Mouse (Mus musculus): ENCODE measurements at regions not wholly inside any gene's neighbourhood (a gene's known extent, or its start where the extent isn't known, plus 50 kb on each side); places are given as distances from the start of the nearest gene placed in this dataset.

DNA sequence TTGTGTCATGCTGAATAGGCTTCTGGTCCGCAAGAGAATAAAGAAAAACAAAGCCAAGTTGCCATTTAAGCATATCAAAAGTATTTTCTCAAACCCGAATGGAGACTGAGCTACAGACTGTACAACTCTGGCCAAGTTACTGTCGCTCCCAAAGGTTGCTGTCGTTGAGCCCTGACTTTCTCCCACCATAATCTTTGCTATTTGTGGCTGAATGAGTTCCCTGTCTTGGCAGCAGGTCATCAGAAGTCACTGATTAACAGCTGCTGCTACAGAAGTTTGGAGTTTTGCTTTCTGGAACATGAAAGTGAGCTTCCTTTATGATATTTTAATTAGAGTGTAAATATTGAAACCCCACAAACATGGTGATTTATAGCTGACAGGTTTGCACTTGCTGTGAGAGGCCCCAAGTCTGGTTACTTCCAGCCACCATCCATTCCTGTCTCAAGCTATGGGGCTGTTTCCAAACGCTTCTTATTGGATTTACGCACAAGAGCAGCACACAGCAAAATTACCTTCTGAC, 419.2 kb upstream of the Etaa1 start:
- Histone ChIP-seq H3K27ac (no peak overlapping the region), H3K4me3 (no peak overlapping the region), H3K36me3 (no peaks in the 10 kb centered on the region), H3K4me1 (replicated peaks) (0 out of 2 replicates have a peak, but pooled peaks cover 6% of the 10 kb centered on the region), H3K9me3 (replicated peaks) (no peaks in the 10 kb centered on the region), H3K27me3 (no peaks in the 10 kb centered on the region), H3K4me2 (no peak overlapping the region), H3K9ac (no peak overlapping the region)
- WGBS: 64% methylated on average over 6 of the region's 6 CpGs
- ATAC-seq (replicated peaks; ENCODE audit: insufficient number of reproducible peaks, insufficient read depth, low FRiP score, low read depth): no peak

DNA sequence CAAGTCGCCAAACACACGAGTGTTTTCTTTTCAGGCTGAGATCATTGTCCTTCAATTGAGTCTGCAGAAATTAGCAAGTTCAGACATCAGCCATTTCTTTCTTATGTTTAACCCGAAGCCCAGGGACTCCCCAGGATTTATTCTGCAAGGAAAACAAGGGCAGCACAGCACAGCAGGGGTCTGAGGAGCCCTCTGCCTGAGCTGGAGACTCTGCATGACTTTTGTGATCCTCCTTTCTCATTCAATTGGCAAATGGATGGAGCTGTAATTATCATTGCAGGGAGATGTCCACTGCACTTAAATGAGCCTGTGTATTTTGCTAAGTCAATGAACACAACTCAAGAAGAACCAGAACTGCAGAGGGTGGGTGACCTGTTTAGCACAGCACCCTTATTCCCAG, 417.6 kb upstream of the Etaa1 start:
- Histone ChIP-seq H3K4me1 (replicated peaks) (0 out of 2 replicates have a peak, but pooled peaks cover 6% of the 10 kb centered on the region), H3K27me3 (no peaks in the 10 kb centered on the region), H3K27ac (no peak overlapping the region), H3K9ac (no peak overlapping the region), H3K9me3 (replicated peaks) (no peaks in the 10 kb centered on the region), H3K4me2 (no peak overlapping the region), H3K36me3 (no peaks in the 10 kb centered on the region), H3K4me3 (no peak overlapping the region)
- 22% methylated on average over 3 of the region's 3 CpGs for WGBS
- no peak for ATAC-seq (replicated peaks; ENCODE audit: insufficient number of reproducible peaks, insufficient read depth, low FRiP score, low read depth)

DNA sequence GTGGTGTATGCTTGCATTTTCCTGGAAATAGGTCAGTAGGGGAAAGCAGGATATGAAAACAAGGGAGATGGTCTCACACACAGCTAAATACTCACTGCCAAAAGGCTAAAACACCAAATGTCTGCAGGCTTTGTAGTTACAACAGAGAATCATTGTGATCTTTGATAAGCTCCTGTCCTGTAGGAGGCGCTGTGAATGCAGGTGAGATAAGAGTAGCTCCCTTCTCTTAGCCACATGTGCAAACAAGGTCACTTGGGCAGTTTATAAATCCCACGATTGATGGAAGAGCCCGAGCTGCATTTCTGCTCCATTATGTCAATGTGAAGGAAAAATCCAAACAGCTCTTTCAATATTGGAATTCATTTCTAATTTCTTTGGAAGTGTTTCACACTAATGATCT, 417.2 kb upstream of the Etaa1 start:
- Histone ChIP-seq H3K4me3 (no peak overlapping the region), H3K4me1 (replicated peaks) (0 out of 2 replicates have a peak, but pooled peaks cover 6% of the 10 kb centered on the region), H3K27ac (no peak overlapping the region), H3K9ac (no peak overlapping the region), H3K36me3 (no peaks in the 10 kb centered on the region), H3K9me3 (replicated peaks) (no peaks in the 10 kb centered on the region), H3K27me3 (no peaks in the 10 kb centered on the region), H3K4me2 (no peak overlapping the region)
- ATAC-seq (replicated peaks; ENCODE audit: insufficient number of reproducible peaks, insufficient read depth, low FRiP score, low read depth): no peak
- WGBS: 34% methylated on average over 3 of the region's 3 CpGs

DNA sequence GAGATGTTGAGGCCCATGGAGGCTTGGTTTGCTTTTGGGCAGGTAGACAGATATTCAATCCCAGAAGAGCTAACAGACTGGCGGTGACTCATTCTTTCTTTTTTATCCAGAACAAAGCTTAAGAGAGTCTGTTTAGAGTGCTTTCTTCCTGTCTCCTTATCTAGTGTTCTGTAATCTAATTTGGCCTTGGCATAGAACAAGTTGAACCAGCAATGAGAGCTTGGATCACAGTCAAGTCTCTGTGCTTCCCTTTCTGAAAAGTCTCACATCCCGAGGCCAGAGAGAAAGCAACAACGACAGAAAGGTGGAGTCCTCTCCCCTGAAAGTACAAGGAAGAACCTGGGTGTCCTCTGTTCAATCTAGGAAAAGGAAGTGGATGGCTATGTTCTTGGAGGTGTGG, 401.2 kb upstream of the Etaa1 start:
- no peak overlapping the region for H3K9ac ChIP-seq
- 12% methylated on average over 3 of the region's 3 CpGs for WGBS
- H3K36me3 ChIP-seq: no peaks in the 10 kb centered on the region
- no peaks in the 10 kb centered on the region for H3K27me3 ChIP-seq
- no peak for ATAC-seq (replicated peaks; ENCODE audit: insufficient number of reproducible peaks, insufficient read depth, low FRiP score, low read depth)
- no peaks in the 10 kb centered on the region for H3K9me3 ChIP-seq (replicated peaks)
- H3K27ac ChIP-seq: no peak overlapping the region
- H3K4me2 ChIP-seq: no peak overlapping the region
- H3K4me3 ChIP-seq: no peak overlapping the region
- H3K4me1 ChIP-seq (replicated peaks): 0 out of 2 replicates have a peak, but pooled peaks cover 7% of the 10 kb centered on the region

DNA sequence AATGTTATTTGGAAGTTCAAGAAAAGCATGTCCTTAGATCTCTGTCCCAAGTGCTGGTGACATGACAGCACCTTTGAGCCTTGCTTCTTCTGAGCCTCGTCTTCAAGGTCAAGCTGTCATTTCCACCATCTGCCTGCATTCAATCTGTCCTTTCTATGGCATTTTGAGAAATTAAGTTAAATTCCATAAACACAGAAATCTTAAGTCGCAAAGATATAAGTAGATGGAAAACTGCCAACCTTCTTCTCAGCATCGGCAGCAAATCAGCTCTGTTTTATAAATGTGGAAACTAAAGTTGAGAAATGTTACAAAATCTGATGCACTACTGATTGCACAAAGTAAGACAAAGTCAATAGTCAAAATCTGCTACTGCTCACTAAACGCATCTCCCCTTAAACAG, 400.5 kb upstream of the Etaa1 start:
- 0 out of 2 replicates have a peak, but pooled peaks cover 7% of the 10 kb centered on the region for H3K4me1 ChIP-seq (replicated peaks)
- 62% methylated on average over 4 of the region's 4 CpGs for WGBS
- no peak overlapping the region for H3K4me3 ChIP-seq
- H3K27me3 ChIP-seq: no peaks in the 10 kb centered on the region
- no peak overlapping the region for H3K9ac ChIP-seq
- H3K36me3 ChIP-seq: no peaks in the 10 kb centered on the region
- no peaks in the 10 kb centered on the region for H3K9me3 ChIP-seq (replicated peaks)
- no peak for ATAC-seq (replicated peaks; ENCODE audit: insufficient number of reproducible peaks, insufficient read depth, low FRiP score, low read depth)
- no peak overlapping the region for H3K27ac ChIP-seq
- H3K4me2 ChIP-seq: no peak overlapping the region

DNA sequence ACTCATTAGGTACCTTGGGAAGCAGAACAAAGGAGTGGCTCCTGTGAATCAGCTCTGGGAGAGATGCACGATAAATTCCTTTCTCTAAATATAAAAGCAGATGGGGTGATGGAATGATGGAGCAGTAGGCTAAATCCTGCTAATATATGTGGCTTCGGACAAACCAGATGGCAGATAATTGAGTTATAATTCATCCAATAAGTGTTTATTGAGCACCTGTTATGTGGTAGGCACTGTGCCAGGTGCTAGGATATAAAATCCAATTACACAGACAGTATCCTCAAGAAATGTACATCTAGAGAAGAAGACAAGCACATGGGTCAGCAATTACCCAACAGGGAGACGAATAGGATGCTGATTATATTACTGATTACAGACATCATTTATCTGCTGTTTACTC, 394.2 kb upstream of the Etaa1 start:
- Histone ChIP-seq H3K27ac (no peak overlapping the region), H3K36me3 (no peaks in the 10 kb centered on the region), H3K4me1 (replicated peaks) (no peaks in the 10 kb centered on the region), H3K27me3 (no peaks in the 10 kb centered on the region), H3K9ac (no peak overlapping the region), H3K9me3 (replicated peaks) (no peaks in the 10 kb centered on the region), H3K4me3 (no peak overlapping the region), H3K4me2 (no peak overlapping the region)
- WGBS: 83% methylated on average over 3 of the region's 3 CpGs
- no peak for ATAC-seq (replicated peaks; ENCODE audit: insufficient number of reproducible peaks, insufficient read depth, low FRiP score, low read depth)

DNA sequence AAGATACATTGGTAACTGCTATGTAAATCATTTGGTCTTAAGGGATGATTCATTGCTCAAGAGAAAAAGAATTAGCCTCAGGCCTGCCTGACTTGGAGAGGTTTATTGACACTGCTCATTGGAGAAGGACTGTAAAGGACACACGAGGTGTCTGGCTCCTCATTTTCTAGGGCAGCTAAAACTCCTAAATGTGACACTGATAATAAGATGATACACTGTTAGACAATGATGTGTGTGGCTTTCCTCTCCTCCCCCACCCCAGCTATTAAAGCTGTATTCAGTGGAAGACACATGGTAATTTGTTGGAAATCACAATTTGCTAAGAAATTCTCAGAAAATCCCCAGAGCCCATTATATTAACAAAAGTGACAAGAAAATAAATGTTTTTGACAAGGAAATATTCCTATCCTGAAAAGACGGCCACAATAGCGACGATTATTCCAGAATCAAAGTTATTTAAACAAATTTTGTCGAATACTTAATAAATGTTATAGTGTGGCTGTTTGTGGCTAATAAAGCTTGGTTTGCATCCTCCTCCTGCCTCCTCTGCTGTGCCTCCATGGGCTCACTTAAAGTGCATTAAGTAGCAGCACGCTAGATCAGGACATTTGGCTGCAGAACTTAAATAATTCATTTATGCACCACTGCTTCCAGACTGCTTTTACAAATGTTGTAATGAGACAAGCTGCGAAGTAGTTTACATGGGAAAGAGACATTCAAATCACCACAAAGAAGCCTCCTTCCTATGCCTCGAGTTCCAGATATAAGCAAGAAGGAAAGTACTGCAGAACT, 360.0 kb upstream of the Etaa1 start:
- Histone ChIP-seq H3K4me3 (no peak overlapping the region), H3K36me3 (no peaks in the 10 kb centered on the region), H3K27me3 (no peaks in the 10 kb centered on the region), H3K27ac (no peak overlapping the region), H3K4me1 (replicated peaks) (no peaks in the 10 kb centered on the region), H3K9me3 (replicated peaks) (0 out of 2 replicates have a peak, but pooled peaks cover 3% of the 10 kb centered on the region), H3K4me2 (no peak overlapping the region), H3K9ac (no peak overlapping the region)
- 63% methylated on average over 8 of the region's 8 CpGs for WGBS
- ATAC-seq (replicated peaks; ENCODE audit: insufficient number of reproducible peaks, insufficient read depth, low FRiP score, low read depth): no peak

DNA sequence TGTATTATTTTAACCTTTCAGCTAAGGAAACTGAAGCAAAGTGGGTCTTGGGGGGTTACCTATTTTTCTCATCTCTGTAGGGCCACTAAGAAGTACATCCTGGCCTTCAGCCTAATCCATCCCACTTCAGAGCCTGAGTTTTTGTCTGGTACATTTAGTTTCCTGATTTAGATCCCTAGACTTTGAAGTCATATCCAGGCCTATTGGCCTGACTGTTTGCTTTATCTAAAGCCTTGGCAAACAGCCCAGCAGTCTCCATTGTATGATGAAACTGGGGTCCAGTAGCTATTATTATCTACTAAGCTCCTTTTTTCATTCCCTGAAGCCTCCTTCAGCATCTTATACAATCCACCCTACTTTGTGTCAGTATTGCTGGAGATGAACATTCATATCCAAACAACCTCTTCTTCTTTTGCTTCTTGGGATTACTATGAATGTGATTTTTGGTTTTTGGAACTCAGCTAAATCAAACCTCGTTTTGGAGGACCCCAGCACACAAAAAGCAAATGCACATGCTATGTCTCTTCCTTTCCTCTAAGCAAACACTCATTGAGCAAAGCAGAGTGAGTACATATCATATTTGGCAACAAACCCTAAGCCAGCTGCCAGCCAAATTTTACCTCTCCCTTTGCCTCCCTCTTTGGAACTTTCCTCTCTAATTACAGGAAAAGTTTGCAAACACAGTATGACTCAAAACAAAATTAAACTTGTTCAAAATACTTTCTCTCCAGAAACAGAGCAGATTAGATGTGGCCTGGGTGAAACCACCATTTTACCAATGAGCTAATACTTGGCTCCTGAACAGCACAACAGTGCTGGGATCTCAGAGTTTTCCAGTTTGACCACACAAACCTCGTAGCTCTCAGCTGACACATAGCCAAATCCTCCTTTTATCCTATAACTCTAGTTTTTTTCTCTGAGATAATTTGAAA, 342.8 kb upstream of the Etaa1 start:
- Histone ChIP-seq H3K27ac (peak overlapping the region; percentile 70), H3K9me3 (replicated peaks) (no peaks in the 10 kb centered on the region), H3K4me3 (no peak overlapping the region), H3K4me2 (no peak overlapping the region), H3K27me3 (no peaks in the 10 kb centered on the region), H3K9ac (no peak overlapping the region), H3K4me1 (replicated peaks) (peaks cover 9% of the 10 kb centered on the region), H3K36me3 (no peaks in the 10 kb centered on the region)
- ATAC-seq (replicated peaks; ENCODE audit: insufficient number of reproducible peaks, insufficient read depth, low FRiP score, low read depth): peak; percentile 85
- 33% methylated on average over 2 of the region's 2 CpGs for WGBS

DNA sequence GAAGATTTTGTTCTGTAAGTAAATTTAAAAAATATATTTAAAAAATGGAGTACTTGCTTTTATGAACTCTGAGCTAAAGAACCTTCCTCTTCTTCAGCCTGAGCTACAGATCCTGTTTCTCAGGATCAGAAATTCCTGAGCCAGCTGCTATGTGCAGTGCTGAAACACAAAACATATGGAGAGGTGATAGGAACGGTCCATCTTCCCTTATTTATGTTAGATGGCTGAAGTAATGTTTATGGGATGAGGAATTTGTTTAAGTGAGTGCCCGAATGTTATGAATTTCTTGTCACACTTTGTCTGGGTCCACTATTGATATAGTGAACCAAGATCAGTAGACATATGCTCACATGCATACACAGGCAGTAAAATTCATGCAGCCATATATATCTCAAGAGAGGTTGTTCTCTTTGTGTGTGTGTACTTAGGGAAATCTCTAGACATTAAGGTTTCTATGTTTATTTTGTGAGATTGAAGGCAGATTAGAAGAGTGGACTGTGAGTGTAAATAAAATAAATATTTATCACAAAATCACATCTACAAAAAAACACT, 325.0 kb upstream of the Etaa1 start:
- no peak for ATAC-seq (replicated peaks; ENCODE audit: insufficient number of reproducible peaks, insufficient read depth, low FRiP score, low read depth)

DNA sequence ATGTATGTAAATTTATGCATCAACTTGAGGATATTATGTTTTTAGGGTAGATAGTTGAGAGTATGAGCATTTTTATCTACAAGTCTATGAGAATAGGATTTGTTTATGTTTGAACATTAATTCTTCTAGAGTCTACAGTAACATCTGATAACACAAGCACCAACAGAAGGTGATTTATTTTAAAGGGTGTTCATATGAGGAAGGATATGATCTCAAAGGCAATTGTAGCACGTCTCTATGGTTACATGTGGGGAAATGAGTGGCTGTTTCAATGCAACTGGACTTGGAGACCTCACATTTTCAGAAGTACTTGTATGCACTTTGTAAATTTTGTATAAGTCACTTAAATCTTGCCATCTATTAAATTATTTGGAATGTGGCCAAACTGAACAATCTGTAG, 318.7 kb upstream of the Etaa1 start:
- 67% methylated on average over 1 of the region's 1 CpGs for WGBS

More for the DNA sequence above, 325.0 kb upstream of the Etaa1 start:
- no peaks in the 10 kb centered on the region for H3K27me3 ChIP-seq
- no peaks in the 10 kb centered on the region for H3K9me3 ChIP-seq (replicated peaks)
- H3K4me1 ChIP-seq (replicated peaks): no peaks in the 10 kb centered on the region
- H3K36me3 ChIP-seq: no peaks in the 10 kb centered on the region
- H3K9ac ChIP-seq: no peak overlapping the region
- H3K4me2 ChIP-seq: no peak overlapping the region
- no peak overlapping the region for H3K27ac ChIP-seq
- H3K4me3 ChIP-seq: no peak overlapping the region
- 66% methylated on average over 2 of the region's 2 CpGs for WGBS

DNA sequence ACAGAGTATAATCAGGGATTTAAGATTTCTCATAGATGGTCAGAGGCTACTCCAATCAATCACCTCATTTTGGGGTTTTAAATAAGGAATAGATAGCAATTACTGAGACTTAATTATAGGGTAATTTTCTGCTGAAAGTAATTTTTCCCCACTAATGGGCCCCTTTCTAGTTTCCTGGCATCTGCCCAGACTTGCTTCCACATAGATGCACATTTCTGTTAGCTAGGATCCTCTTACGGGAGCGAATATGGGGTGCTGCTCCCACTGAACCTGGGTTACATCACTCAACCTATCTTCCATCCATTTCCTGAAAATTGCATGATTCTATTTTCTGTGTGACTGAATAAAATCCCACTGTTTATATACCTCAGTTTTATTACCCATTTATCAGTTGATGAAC, 312.5 kb upstream of the Etaa1 start:
- 77% methylated on average over 2 of the region's 2 CpGs for WGBS
- Histone ChIP-seq H3K36me3 (no peaks in the 10 kb centered on the region), H3K9me3 (replicated peaks) (no peaks in the 10 kb centered on the region), H3K27ac (no peak overlapping the region), H3K4me3 (no peak overlapping the region), H3K27me3 (no peaks in the 10 kb centered on the region), H3K9ac (no peak overlapping the region), H3K4me1 (replicated peaks) (no peaks in the 10 kb centered on the region), H3K4me2 (no peak overlapping the region)
- ATAC-seq (replicated peaks; ENCODE audit: insufficient number of reproducible peaks, insufficient read depth, low FRiP score, low read depth): no peak

More for the DNA sequence above, 318.7 kb upstream of the Etaa1 start:
- Histone ChIP-seq H3K9me3 (replicated peaks) (no peaks in the 10 kb centered on the region), H3K36me3 (no peaks in the 10 kb centered on the region), H3K27me3 (no peaks in the 10 kb centered on the region), H3K27ac (no peak overlapping the region), H3K4me3 (no peak overlapping the region), H3K4me2 (no peak overlapping the region), H3K9ac (no peak overlapping the region), H3K4me1 (replicated peaks) (no peaks in the 10 kb centered on the region)
- ATAC-seq (replicated peaks; ENCODE audit: insufficient number of reproducible peaks, insufficient read depth, low FRiP score, low read depth): no peak
